ENCODE assay signal across 9 mouse cellular contexts in the genomic region with DNA sequence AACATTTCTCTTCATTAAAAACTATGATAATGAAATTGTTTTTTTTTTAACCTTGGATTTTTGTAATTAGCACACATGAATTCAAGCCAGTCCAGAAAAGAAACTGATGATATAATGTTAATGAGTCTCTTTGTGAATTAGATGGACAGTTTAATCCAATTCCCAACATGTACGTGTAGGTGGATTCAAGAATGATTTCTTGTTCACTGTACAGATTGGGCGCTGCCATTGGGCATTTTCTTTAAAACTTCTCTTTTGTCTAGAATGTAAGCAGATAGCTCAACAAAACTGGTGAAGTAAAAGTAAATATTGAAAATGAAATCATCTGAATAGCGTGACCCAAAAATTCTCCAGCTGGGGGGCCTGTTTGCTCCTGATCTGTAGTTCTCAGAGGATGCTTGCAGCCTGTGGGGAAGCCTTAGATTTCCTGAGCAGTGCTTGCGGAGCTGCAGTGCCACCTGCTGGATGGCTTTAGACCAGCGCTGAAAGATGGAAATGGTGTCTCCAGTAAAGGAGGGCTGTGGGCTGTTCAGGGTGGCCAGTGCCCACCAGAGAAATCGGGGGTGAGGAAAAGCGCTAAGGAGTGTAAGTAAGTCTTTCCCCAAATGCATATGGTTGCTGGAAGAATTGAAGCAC. TPM values are rescaled to one million over a fixed set of nuclear protein-coding genes. Genes with fewer than 3 reads are reported as not detected.
DNase-seq lines count a peak whose midpoint lies in the region; ATAC-seq and TF ChIP-seq lines count a peak whose summit lies in the region.
"Had no signal": no experiment of that assay in that cellular context is flagged by ENCODE, and none has a peak within 500 bp of the region (broad histone marks: within the 10 kb centered on the region; RNA-seq: fewer than 3 reads in every experiment).

No protein-coding gene starts in this region.

- no peak for TF ChIP-seq POLR2A in ES-Bruce4 (IDR thresholded peaks at IDR 0.05; ENCODE audit: insufficient read depth, low read length)
- TF ChIP-seq POLR2A in thymus, adult 2 months (IDR thresholded peaks at IDR 0.05; ENCODE audit: control insufficient read depth, extremely low read depth, insufficient read depth, low read length, poor library complexity) = no peak

- H3K36me3 ChIP-seq in ES-Bruce4 (ENCODE audit: control insufficient read depth, insufficient read depth, low read length, poor library complexity, severe bottlenecking) = peaks cover 16% of the 10 kb centered on the region
- peaks cover 30% of the 10 kb centered on the region for H3K36me3 ChIP-seq in forebrain, embryonic 12.5 days (replicated peaks)
- H3K36me3 ChIP-seq in lung, embryonic 15.5 days = peaks cover 54% of the 10 kb centered on the region
- H3K36me3 ChIP-seq in thymus, adult 2 months (ENCODE audit: control insufficient read depth, insufficient read depth, low read length) = no peaks in the 10 kb centered on the region

- ATAC-seq in forebrain, embryonic 12.5 days (ENCODE audit: low FRiP score) = peak; percentile 85
- ATAC-seq in hematopoietic stem cell, adult 5-6 weeks (replicated peaks in 1 of 2; ENCODE audit: insufficient read depth in 1 of 2, low FRiP score in 2 of 2, low TSS enrichment in 1 of 2, low read depth in 1 of 2, poor library complexity in 2 of 2, severe bottlenecking in 2 of 2) = peak; percentile 89 to 96
- peak; percentile 67; the same call in 1 of the 2 replicates for ATAC-seq in lung, embryonic 15.5 days (ENCODE audit: borderline replicate concordance, extremely low read depth, low FRiP score, low TSS enrichment)

- H3K27me3 ChIP-seq in ES-Bruce4 (ENCODE audit: control insufficient read depth, insufficient read depth, low read length, poor library complexity, severe bottlenecking) = no peaks in the 10 kb centered on the region
- no peaks in the 10 kb centered on the region for H3K27me3 ChIP-seq in forebrain, embryonic 12.5 days
- no peaks in the 10 kb centered on the region for H3K27me3 ChIP-seq in lung, embryonic 15.5 days
- no peaks in the 10 kb centered on the region for H3K27me3 ChIP-seq in thymus, adult 2 months (ENCODE audit: control insufficient read depth, insufficient read depth, low read length)
- H3K27me3 ChIP-seq: heart, embryonic 15.5 days had no signal

- no peak for TF ChIP-seq EP300 in ES-Bruce4 (IDR thresholded peaks at IDR 0.05; ENCODE audit: insufficient read depth, low read depth, low read length)

- no peak overlapping the region for H3K4me2 ChIP-seq in forebrain, embryonic 12.5 days
- H3K4me2 ChIP-seq in lung, embryonic 15.5 days = no peak overlapping the region
- H3K4me2 ChIP-seq: heart, embryonic 15.5 days had no signal

- no peak overlapping the region for H3K9ac ChIP-seq in ES-Bruce4 (ENCODE audit: low read depth, poor library complexity, severe bottlenecking)
- no peak overlapping the region for H3K9ac ChIP-seq in forebrain, embryonic 12.5 days
- H3K9ac ChIP-seq in lung, embryonic 15.5 days = no peak overlapping the region
- H3K9ac ChIP-seq: heart, embryonic 15.5 days had no signal

- no peak overlapping the region for H3K27ac ChIP-seq in ES-Bruce4 (ENCODE audit: insufficient read depth, low read length)
- no peak overlapping the region for H3K27ac ChIP-seq in forebrain, embryonic 12.5 days
- H3K27ac ChIP-seq in layer of hippocampus, adult 2 months = peak overlapping the region; percentile 25; the same call in 1 of the 2 replicates
- no peak overlapping the region for H3K27ac ChIP-seq in lung, embryonic 15.5 days
- no peak overlapping the region for H3K27ac ChIP-seq in thymus, adult 2 months (ENCODE audit: control insufficient read depth, insufficient read depth, low read length)
- H3K27ac ChIP-seq: heart, embryonic 15.5 days had no signal

- WGBS in forebrain, embryonic 12.5 days = 33% methylated on average over 7 of the region's 7 CpGs
- WGBS in lung, embryonic 15.5 days = 38% methylated on average over 7 of the region's 7 CpGs
- 45% methylated on average over 7 of the region's 7 CpGs for WGBS in thymus, adult 2 months

- TF ChIP-seq CTCF in ES-Bruce4 (IDR thresholded peaks at IDR 0.05; ENCODE audit: low read depth, low read length) = peak; percentile 92
- peak; percentile 98 for TF ChIP-seq CTCF in layer of hippocampus, adult 2 months (conservative IDR thresholded peaks at IDR 0.05)
- peak; percentile 87; the same call in 1 of the 2 replicates for TF ChIP-seq CTCF in thymus, adult 2 months (IDR thresholded peaks at IDR 0.05; ENCODE audit: borderline replicate concordance, control insufficient read depth, extremely low read depth, insufficient read depth, low read length, poor library complexity)

- no peaks in the 10 kb centered on the region for H3K9me3 ChIP-seq in ES-Bruce4 (replicated peaks; ENCODE audit: control insufficient read depth, insufficient read depth, low read length, poor library complexity, severe bottlenecking)
- H3K9me3 ChIP-seq in forebrain, embryonic 12.5 days = no peaks in the 10 kb centered on the region
- no peaks in the 10 kb centered on the region for H3K9me3 ChIP-seq in lung, embryonic 15.5 days
- H3K9me3 ChIP-seq: heart, embryonic 15.5 days had no signal

- H3K4me1 ChIP-seq in ES-Bruce4 (ENCODE audit: control insufficient read depth, insufficient read depth, low read length) = no peaks in the 10 kb centered on the region
- H3K4me1 ChIP-seq in forebrain, embryonic 12.5 days = no peaks in the 10 kb centered on the region
- H3K4me1 ChIP-seq in lung, embryonic 15.5 days = no peaks in the 10 kb centered on the region
- H3K4me1 ChIP-seq in thymus, adult 2 months (replicated peaks; ENCODE audit: control insufficient read depth, insufficient read depth, low read length) = no peaks in the 10 kb centered on the region
- H3K4me1 ChIP-seq: heart, embryonic 15.5 days had no signal

- DNase-seq in c-Kit-positive CD71-positive TER-119-negative erythroid progenitor cells, embryonic 14.5 days (ENCODE audit: low read depth) = peak; percentile 60
- peak; percentile 81 to 87 for DNase-seq in layer of hippocampus, adult 2 months (ENCODE audit: low spot score in 2 of 2)
- DNase-seq in ovary, postnatal 10 days (ENCODE audit: low spot score) = peak; percentile 33
- peak; percentile 77 for DNase-seq in thymus, adult 2 months

- no peak overlapping the region for H3K4me3 ChIP-seq in ES-Bruce4 (ENCODE audit: low read depth, low read length)
- H3K4me3 ChIP-seq in forebrain, embryonic 12.5 days (replicated peaks) = no peak overlapping the region
- H3K4me3 ChIP-seq in layer of hippocampus, adult 2 months = no peak overlapping the region
- H3K4me3 ChIP-seq in lung, embryonic 15.5 days = no peak overlapping the region
- H3K4me3 ChIP-seq in thymus, adult 2 months (ENCODE audit: control insufficient read depth, insufficient read depth, low read length) = no peak overlapping the region
- H3K4me3 ChIP-seq: heart, embryonic 15.5 days had no signal

RNA-seq across cellular contexts. Expression of a gene that starts 59.2 kb away (rescaled TPM):
- 41.1 and 43.1 TPM in 2 replicates for polyA plus RNA-seq in ES-Bruce4 (2011; ENCODE audit: insufficient read depth, insufficient read length, low read depth, missing spikeins)
- polyA plus RNA-seq in forebrain, embryonic 12.5 days (2016; fragmentation: Nextera tagmentation; extraction: Ambion mirVana) = 13.5 and 19.5 TPM in 2 replicates
- total RNA-seq in hematopoietic stem cell, adult 5-6 weeks (2017) = 57.6 and 58.6 TPM in 2 replicates
- 10 to 100 TPM; 97.0 to 97.4 TPM for total RNA-seq in layer of hippocampus, adult 2 months (2021)
- 18.4 and 20.6 TPM in 2 replicates for polyA plus RNA-seq in lung, embryonic 15.5 days (2015; fragmentation: Nextera tagmentation; extraction: Ambion mirVana)
- polyA plus RNA-seq in thymus, adult 2 months (2012; rRNA removed) = 4.0 and 4.9 TPM in 2 replicates

Comparison
In these comparisons a context has a peak if more than half of its experiments do, and no peak if none do; other contexts are left out.
1. DNase-seq: peak in every context shown above with its lines; median percentile 84 in layer of hippocampus, adult 2 months; 77 in thymus, adult 2 months; 60 in c-Kit-positive CD71-positive TER-119-negative erythroid progenitor cells, embryonic 14.5 days; 33 in ovary, postnatal 10 days.